In the genomic region with DNA sequence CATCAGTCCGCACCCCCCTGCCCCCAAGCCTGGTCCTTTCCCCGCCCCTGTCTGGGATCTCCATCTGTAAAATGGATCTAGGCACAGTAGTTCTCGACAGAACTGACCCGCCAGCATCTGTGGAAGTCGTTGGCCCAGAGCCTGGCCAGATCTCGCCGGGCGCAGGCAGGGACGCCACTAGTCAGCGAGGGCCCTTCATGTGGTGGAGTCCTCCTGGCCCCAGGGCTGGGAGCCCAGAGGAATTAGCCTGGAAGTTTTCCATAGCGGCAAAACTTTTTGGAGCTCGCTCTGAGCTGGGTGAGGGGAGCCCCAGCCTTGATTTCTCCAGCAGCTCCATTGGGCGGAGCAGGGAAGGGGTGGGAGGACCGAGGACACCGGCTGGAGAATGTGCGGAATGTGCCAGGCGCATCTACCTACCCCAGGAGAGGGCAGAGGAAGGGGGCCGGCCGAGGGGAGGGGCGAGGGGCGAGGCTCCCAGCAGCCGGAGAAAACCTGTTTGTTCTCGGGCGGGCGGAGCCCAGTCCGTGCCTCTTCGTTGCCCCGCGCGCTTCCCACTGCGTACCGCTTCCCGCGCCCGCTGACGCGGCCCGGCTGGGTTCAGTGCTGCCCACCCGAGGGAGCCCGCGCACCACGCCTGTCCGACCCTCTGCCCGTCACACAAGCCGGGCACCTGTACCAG, we compare ENCODE assay signal across 8 mouse cellular contexts. TPM values are rescaled to one million over a fixed set of nuclear protein-coding genes. Genes with fewer than 3 reads are reported as not detected.
DNase-seq lines count a peak whose midpoint lies in the region; ATAC-seq and TF ChIP-seq lines count a peak whose summit lies in the region.

A gene (plus strand): TSS at position 499 of the 679 bp plus-strand sequence.

- no peaks in the 10 kb centered on the region for H3K9me3 ChIP-seq in hindbrain, embryonic 11.5 days (ENCODE audit: control insufficient read depth, low read length)
- no peaks in the 10 kb centered on the region for H3K9me3 ChIP-seq in limb, embryonic 14.5 days (ENCODE audit: control insufficient read depth, low read length)
- H3K9me3 ChIP-seq in midbrain, embryonic 15.5 days, result no peaks in the 10 kb centered on the region

- no peaks in the 10 kb centered on the region for H3K27me3 ChIP-seq in hindbrain, embryonic 11.5 days (ENCODE audit: control insufficient read depth, insufficient read depth, low read length)
- no peaks in the 10 kb centered on the region for H3K27me3 ChIP-seq in limb, embryonic 14.5 days (ENCODE audit: control insufficient read depth, insufficient read depth, low read length)
- H3K27me3 ChIP-seq in midbrain, embryonic 15.5 days (replicated peaks), result peaks cover 4% of the 10 kb centered on the region

- H3K4me2 ChIP-seq in hindbrain, embryonic 11.5 days (replicated peaks; ENCODE audit: low read depth, low read length), result peak within 1 kb of the TSS; percentile 52
- peak within 1 kb of the TSS; percentile 60 for H3K4me2 ChIP-seq in limb, embryonic 14.5 days (replicated peaks; ENCODE audit: low read depth, low read length, severe bottlenecking)
- H3K4me2 ChIP-seq in midbrain, embryonic 15.5 days, result peak within 1 kb of the TSS; percentile 64

- no peak within 1 kb of the TSS for H3K9ac ChIP-seq in hindbrain, embryonic 11.5 days (ENCODE audit: low read depth, low read length)
- peak within 1 kb of the TSS; percentile 53 for H3K9ac ChIP-seq in limb, embryonic 14.5 days (ENCODE audit: low read depth, low read length, severe bottlenecking)
- H3K9ac ChIP-seq in midbrain, embryonic 15.5 days, result no peak within 1 kb of the TSS

- no peak within 1 kb of the TSS for H3K27ac ChIP-seq in hindbrain, embryonic 11.5 days (ENCODE audit: low read depth, low read length)
- peak within 1 kb of the TSS; percentile 3; the same call in 1 of the 2 replicates for H3K27ac ChIP-seq in limb, embryonic 14.5 days (replicated peaks; ENCODE audit: low read depth, low read length)
- no peak within 1 kb of the TSS for H3K27ac ChIP-seq in midbrain, embryonic 15.5 days

- WGBS in hindbrain, embryonic 11.5 days, result 15% methylated on average over 21 of the region's 45 CpGs
- 28% methylated on average over 32 of the region's 45 CpGs for WGBS in limb, embryonic 14.5 days
- WGBS in midbrain, embryonic 15.5 days, result 37% methylated on average over 42 of the region's 45 CpGs

- no peak for TF ChIP-seq POLR2A in limb, embryonic 14.5 days (IDR thresholded peaks at IDR 0.05; ENCODE audit: borderline replicate concordance, extremely low read depth, insufficient read depth, insufficient read length)

- H3K4me1 ChIP-seq in hindbrain, embryonic 11.5 days (replicated peaks; ENCODE audit: control insufficient read depth, insufficient read depth, low read length), result no peaks in the 10 kb centered on the region
- no peaks in the 10 kb centered on the region for H3K4me1 ChIP-seq in limb, embryonic 14.5 days (ENCODE audit: control insufficient read depth, insufficient read depth, low read length)
- H3K4me1 ChIP-seq in midbrain, embryonic 15.5 days, result no peaks in the 10 kb centered on the region

- ATAC-seq in hindbrain, embryonic 11.5 days (ENCODE audit: low FRiP score), result peak; percentile 60
- ATAC-seq in limb, embryonic 14.5 days (ENCODE audit: low FRiP score, low read depth), result peak; percentile 81
- ATAC-seq in midbrain, embryonic 15.5 days (replicated peaks), result peak; percentile 58

- H3K36me3 ChIP-seq in hindbrain, embryonic 11.5 days (ENCODE audit: control insufficient read depth, insufficient read depth, low read length), result no peaks in the 10 kb centered on the region
- H3K36me3 ChIP-seq in limb, embryonic 14.5 days (ENCODE audit: control insufficient read depth, insufficient read depth, low read length), result no peaks in the 10 kb centered on the region
- no peaks in the 10 kb centered on the region for H3K36me3 ChIP-seq in midbrain, embryonic 15.5 days (replicated peaks)

- peak; percentile 32 for DNase-seq in CD4-positive helper T cell, adult 2 months (ENCODE audit: low read depth, low spot score)
- DNase-seq in adrenal gland, adult 2 months, result peak; percentile 59
- DNase-seq in gastrocnemius, adult 18-20 months (ENCODE audit: low spot score), result peak; percentile 19
- peak; percentile 51 for DNase-seq in hindbrain, embryonic 11.5 days (ENCODE audit: low spot score)
- DNase-seq in limb, embryonic 14.5 days (ENCODE audit: low spot score), result peak; percentile 51
- peak; percentile 70 for DNase-seq in thymus, postnatal 14 days
- no peak for DNase-seq in right cerebral cortex, postnatal 25 days

- peak within 1 kb of the TSS; percentile 32 for H3K4me3 ChIP-seq in hindbrain, embryonic 11.5 days (ENCODE audit: low read depth, low read length)
- peak within 1 kb of the TSS; percentile 43 for H3K4me3 ChIP-seq in limb, embryonic 14.5 days (replicated peaks; ENCODE audit: low read length)
- H3K4me3 ChIP-seq in midbrain, embryonic 15.5 days, result peak within 1 kb of the TSS; percentile 35

RNA-seq across cellular contexts. Expression of the gene that starts here (rescaled TPM):
- 1 to 10 TPM; 2.4 to 3.6 TPM for total RNA-seq in adrenal gland, adult 2 months (2021)
- polyA plus RNA-seq in adrenal gland, adult 2 months (2012; rRNA removed), result 2.4 and 2.5 TPM in 2 replicates
- 1 to 10 TPM in 1 of 2 experiments, under 1 TPM in 1; 0.53 to 1.3 TPM for total RNA-seq in gastrocnemius, adult 18-20 months (2021)
- polyA plus RNA-seq in hindbrain, embryonic 11.5 days (2014; fragmentation: Nextera tagmentation; extraction: Ambion mirVana), result 5.8 and 6.1 TPM in 2 replicates
- 41.8 and 44.8 TPM in 2 replicates for polyA plus RNA-seq in limb, embryonic 14.5 days (2012; rRNA removed)
- 52.6 and 56.6 TPM in 2 replicates for polyA plus RNA-seq in limb, embryonic 14.5 days (2014; fragmentation: Nextera tagmentation; extraction: Ambion mirVana)
- 0.78 and 1.1 TPM in 2 replicates for polyA plus RNA-seq in midbrain, embryonic 15.5 days (2015; fragmentation: Nextera tagmentation; extraction: Ambion mirVana)
